Mouse (Mus musculus) midbrain, embryonic 15.5 days (tissue): ENCODE measurements around the gene Med23. TPM values are rescaled to one million over a fixed set of nuclear protein-coding genes. Genes with fewer than 3 reads are reported as not detected.

Experiments
- ATAC-seq: fragments of 200-750 bp; cut with Nextera tagmentation; replicated peaks from 2 replicates; pipeline ENCODE4 v1.8.0; 2017; ENCODE audit warnings: moderate TSS enrichment
- H3K27ac ChIP-seq: fragments of 300-500 bp; sonication (generic); 2 replicates; pipeline ENCODE4 v1.5.1; 2015; ENCODE audit warnings: mild to moderate bottlenecking, inconsistent platforms
- H3K27me3 ChIP-seq: fragments of 300-500 bp; sonication (generic); replicated peaks from 2 replicates; pipeline ENCODE4 v1.6.1; 2015; ENCODE audit warnings: inconsistent platforms
- H3K36me3 ChIP-seq: fragments of 300-500 bp; sonication (generic); replicated peaks from 2 replicates; pipeline ENCODE4 v1.6.1; 2015; ENCODE audit warnings: inconsistent platforms
- H3K4me1 ChIP-seq: fragments of 300-500 bp; sonication (generic); 2 replicates; pipeline ENCODE4 v1.6.1; 2015; ENCODE audit warnings: inconsistent platforms
- H3K4me2 ChIP-seq: fragments of 300-500 bp; sonication (generic); 2 replicates; pipeline ENCODE4 v1.6.1; 2015; ENCODE audit warnings: inconsistent platforms, mild to moderate bottlenecking, moderate library complexity
- H3K4me3 ChIP-seq: fragments of 300-500 bp; sonication (generic); 2 replicates; pipeline ENCODE4 v1.5.1; 2015; ENCODE audit warnings: mild to moderate bottlenecking, inconsistent platforms
- H3K9ac ChIP-seq: fragments of 300-500 bp; sonication (generic); 2 replicates; pipeline ENCODE4 v1.6.1; 2015; ENCODE audit warnings: mild to moderate bottlenecking, inconsistent platforms
- H3K9me3 ChIP-seq: fragments of 300-500 bp; sonication (generic); 2 replicates; pipeline ENCODE4 v1.6.1; 2016; ENCODE audit warnings: inconsistent platforms
- WGBS: fragments of 180-500 bp; shearing (Covaris S2); methylation state at CpG from one replicate; pipeline ENCODE4 v1.1.7; 2015; ENCODE audit warnings: mixed read lengths; 5-methylcytosine and 5-hydroxymethylcytosine counted together
- polyA plus RNA-seq: library from polyadenylated mRNA; unstranded; fragments of >200 nt; fragmentation: Nextera tagmentation; extraction: Ambion mirVana; gene quantifications from 2 replicates; pipeline ENCODE4 v1.2.1, GENCODE M21; 2015

Med23 gene
- polyA plus RNA-seq = 28.7 and 29.1 TPM in 2 replicates

DNA sequence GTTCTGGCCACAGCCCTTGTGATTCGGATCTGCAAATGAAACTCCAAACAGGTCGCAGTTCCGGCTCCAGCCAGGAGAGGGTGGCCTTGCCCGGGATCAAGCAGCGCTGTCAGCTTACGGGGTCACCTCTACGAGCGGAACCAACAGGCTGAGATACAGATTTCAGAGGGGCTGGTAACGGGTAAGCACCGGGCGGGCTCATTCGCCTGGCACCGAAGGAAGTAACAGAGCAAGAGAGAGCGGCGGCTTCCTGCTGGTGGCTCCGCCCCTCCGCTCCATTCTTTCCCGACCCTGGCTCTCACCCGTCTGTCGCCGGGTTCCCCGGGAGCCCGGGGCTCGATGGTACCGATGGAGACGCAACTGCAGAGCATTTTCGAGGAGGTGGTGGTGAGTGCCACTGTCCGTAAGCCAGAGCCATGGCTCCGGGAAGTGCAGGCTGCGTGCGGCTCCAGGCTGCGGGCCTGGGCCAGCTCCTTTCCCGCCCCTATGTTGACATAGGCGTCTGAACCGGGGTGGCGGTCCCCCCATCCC is at the start of gene Med23:
Med23 (plus strand) TSS at position 227 of the 531 bp plus-strand sequence.
- Histone ChIP-seq H3K4me1 (peaks cover 8% of the 10 kb centered on the region), H3K36me3 (peaks cover 12% of the 10 kb centered on the region), H3K4me2 (peak within 1 kb of the TSS; percentile 54), H3K27ac (peak within 1 kb of the TSS; percentile 57), H3K9ac (peak within 1 kb of the TSS; percentile 61), H3K9me3 (no peaks in the 10 kb centered on the region), H3K4me3 (peak within 1 kb of the TSS; percentile 57), H3K27me3 (no peaks in the 10 kb centered on the region)
- peak; percentile 100 for ATAC-seq
- WGBS = under 1% methylated on average over 36 of the region's 36 CpGs

DNA sequence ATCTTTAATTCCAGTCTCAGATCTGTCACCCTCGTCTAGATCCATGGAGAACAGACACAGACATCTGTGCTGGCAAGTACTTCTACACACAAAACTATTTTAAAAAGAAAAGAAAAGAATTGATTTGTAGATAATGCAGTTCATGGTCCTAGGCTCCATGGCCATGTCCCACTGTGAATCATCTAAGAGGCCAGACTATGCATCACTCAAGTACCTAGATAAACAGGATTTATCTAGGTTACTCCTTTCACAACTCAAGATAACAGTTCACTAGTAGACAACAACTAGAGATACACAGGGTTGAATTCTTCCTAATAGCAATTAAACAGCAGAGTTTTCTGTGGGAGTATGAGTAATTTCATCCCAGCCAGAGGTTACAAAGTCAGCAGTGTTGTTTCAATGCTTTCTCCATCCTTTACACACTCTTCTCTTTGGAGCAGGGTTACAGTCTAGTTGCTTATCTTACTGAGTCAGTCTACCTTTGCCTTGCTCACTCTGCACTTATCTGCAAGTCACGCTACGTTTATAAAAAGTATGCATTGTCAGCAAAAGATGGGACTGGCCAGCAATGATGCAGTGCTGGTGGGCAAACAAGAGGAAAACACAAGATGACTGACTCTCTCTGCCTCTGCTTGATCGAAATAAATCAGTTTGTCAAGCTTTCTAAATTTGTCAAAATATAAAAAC is 47.7 kb upstream of the Med23 start:
- no peak for ATAC-seq
- 84% methylated on average over 4 of the region's 4 CpGs for WGBS
- H3K9me3 ChIP-seq = no peaks in the 10 kb centered on the region

DNA sequence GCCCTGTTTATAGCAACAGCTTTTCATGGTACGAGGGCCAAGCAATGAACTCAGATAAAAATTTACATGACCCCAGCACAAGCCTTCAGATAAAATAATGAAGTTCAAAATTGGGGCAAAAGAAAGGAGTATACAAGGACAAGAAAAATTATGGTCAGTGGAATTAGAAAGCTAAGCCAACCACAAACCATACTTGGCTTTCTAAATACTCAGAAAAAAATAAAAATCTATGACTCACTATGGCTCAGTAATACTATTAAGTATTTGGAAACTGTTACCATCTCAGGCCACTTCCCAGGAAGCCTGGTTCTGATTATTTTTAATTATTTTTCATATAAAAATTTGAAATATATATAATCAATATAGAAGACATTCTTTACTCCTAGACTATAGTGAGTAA is 46.9 kb upstream of the Med23 start:
- Histone ChIP-seq H3K9ac (no peak overlapping the region), H3K27me3 (no peaks in the 10 kb centered on the region), H3K36me3 (no peaks in the 10 kb centered on the region), H3K4me2 (no peak overlapping the region), H3K4me1 (peaks cover 8% of the 10 kb centered on the region; the same call in 1 of the 2 replicates), H3K4me3 (no peak overlapping the region), H3K9me3 (no peaks in the 10 kb centered on the region), H3K27ac (no peak overlapping the region)
- no peak for ATAC-seq
- 89% methylated on average over 1 of the region's 1 CpGs for whole genome bisulfite sequencing

More for the DNA sequence above, 47.7 kb upstream of the Med23 start:
- Histone ChIP-seq H3K4me3 (no peak overlapping the region), H3K9ac (no peak overlapping the region), H3K27ac (no peak overlapping the region), H3K27me3 (no peaks in the 10 kb centered on the region), H3K4me1 (peaks cover 8% of the 10 kb centered on the region; the same call in 1 of the 2 replicates), H3K4me2 (no peak overlapping the region), H3K36me3 (no peaks in the 10 kb centered on the region)

DNA sequence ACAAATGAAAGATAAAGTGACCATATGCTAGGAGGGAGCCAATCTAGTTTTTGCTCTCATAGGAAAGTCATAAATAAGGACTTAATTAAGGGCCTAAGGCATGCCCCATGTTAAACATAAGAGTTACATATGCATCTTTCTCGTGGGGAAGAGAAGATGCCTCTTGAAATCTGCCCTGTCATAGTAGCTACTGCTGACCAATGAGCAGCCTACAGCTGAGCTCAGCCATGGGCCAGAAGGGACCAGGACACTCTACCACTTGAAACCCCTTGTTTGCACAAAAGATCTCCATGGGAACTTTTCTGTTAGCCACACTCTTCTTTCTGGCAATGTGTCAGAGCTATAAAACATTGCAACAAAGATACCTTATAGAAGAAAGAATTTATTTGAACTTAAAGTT is 46.5 kb upstream of the Med23 start:
- H3K27ac ChIP-seq = no peak overlapping the region
- peaks cover 8% of the 10 kb centered on the region; the same call in 1 of the 2 replicates for H3K4me1 ChIP-seq
- no peaks in the 10 kb centered on the region for H3K27me3 ChIP-seq
- no peak overlapping the region for H3K9ac ChIP-seq
- WGBS = 54% methylated on average over 1 of the region's 1 CpGs
- no peak overlapping the region for H3K4me3 ChIP-seq
- no peaks in the 10 kb centered on the region for H3K36me3 ChIP-seq
- no peak overlapping the region for H3K4me2 ChIP-seq
- H3K9me3 ChIP-seq = no peaks in the 10 kb centered on the region
- ATAC-seq = no peak

DNA sequence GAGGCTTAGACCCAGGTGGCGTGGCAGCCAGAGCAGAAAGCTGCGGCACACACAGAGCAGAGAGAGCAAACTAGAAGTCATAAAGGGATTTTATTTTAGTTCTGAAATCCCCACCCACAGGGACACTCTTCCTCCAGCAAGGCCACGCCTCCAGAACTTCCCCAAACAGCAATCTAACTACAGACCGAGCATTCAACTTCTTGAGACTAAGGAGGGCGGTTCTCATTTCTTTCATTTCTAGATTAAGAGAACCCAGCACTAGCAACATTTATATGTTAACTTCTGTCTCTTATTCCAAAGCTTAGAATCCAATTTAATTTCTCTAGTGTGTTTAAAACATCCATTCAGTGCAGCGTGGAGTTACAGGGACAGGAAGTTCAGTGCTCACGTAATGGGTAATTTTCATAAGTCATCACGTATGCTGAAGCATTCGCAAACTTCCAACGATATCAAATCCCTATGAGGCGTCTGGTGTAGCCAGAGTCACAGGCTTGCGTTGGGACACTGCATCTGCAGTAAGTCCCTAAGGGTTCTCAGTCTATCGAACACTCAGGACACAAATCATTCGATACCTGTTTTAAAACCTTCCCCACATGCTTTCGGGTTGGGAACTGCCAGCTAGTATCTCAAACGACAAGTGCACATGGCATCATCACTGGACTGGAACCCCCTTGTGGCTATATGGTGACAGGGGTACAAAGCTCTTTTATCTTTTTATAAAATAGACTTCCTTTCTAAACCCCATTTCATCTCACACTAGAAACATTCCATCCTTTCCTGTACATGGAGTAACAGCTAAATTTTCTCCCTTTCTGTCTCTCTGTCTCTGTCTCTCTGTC is 45.9 kb upstream of the Med23 start:
- no peak overlapping the region for H3K27ac ChIP-seq
- no peak overlapping the region for H3K4me3 ChIP-seq
- no peak overlapping the region for H3K4me2 ChIP-seq
- 82% methylated on average over 16 of the region's 16 CpGs for WGBS
- no peak overlapping the region for H3K9ac ChIP-seq
- H3K36me3 ChIP-seq = no peaks in the 10 kb centered on the region
- ATAC-seq = no peak
- peaks cover 8% of the 10 kb centered on the region; the same call in 1 of the 2 replicates for H3K4me1 ChIP-seq
- H3K27me3 ChIP-seq = no peaks in the 10 kb centered on the region
- no peaks in the 10 kb centered on the region for H3K9me3 ChIP-seq

DNA sequence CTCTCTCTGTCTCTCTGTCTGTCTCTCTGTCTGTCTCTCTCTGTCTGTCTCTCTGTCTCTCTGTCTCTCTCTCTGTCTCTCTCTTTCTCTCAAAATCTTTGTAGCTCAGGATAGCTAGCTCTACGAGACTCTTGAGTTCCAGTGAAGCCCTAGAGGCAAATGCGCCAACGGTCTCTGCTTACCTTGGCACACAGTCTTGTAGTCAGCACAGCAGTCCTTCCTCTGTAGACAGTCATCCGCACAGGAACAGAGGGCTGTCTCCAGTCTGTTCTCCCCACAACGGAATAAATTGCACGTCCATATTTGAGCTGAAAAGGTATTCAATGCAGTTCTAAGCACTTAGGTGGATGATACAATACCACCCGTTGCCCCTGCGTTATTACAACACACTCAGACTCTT is 45.2 kb upstream of the Med23 start:
- no peak overlapping the region for H3K4me3 ChIP-seq

DNA sequence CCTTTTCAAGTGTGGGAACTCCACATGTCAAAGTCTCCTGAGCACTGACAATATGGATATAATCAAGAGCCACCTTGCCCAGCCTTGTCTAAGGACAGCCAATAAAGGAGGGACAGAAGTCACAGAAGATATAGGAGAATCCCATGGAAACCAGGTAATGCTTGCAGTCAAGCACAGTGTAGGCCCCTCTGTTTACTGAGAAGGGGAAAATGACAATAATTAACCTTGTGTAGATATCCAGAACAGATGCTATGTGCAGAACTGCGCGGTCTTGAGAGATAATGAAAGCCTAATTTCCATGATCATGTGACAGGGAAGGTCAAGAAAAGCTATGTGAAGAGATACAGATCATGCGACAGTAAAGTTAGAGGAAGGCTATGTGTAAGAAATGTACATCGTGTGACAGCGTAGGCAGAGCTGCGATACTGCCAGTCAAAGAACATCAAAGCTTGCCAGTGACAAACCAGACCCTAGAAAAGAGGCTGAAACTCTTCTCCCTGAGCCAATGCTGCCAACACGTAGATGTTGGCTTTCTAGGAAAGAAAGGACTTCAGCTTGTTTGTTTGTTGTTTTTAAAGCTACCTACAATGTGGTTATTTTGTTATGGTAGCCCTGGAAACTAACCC is 44.2 kb upstream of the Med23 start:
- H3K27ac ChIP-seq = no peak overlapping the region
- H3K4me1 ChIP-seq = peaks cover 8% of the 10 kb centered on the region; the same call in 1 of the 2 replicates
- H3K9ac ChIP-seq = no peak overlapping the region
- H3K4me3 ChIP-seq = no peak overlapping the region
- no peaks in the 10 kb centered on the region for H3K27me3 ChIP-seq
- 80% methylated on average over 7 of the region's 7 CpGs for WGBS
- ATAC-seq = peak; percentile 56
- H3K36me3 ChIP-seq = no peaks in the 10 kb centered on the region
- no peaks in the 10 kb centered on the region for H3K9me3 ChIP-seq
- peak overlapping the region; percentile 21; the same call in 1 of the 2 replicates for H3K4me2 ChIP-seq

More for the DNA sequence above, 45.2 kb upstream of the Med23 start:
- peaks cover 8% of the 10 kb centered on the region; the same call in 1 of the 2 replicates for H3K4me1 ChIP-seq
- H3K27ac ChIP-seq = no peak overlapping the region
- ATAC-seq = peak; percentile 53; the same call in 1 of the 2 replicates
- no peaks in the 10 kb centered on the region for H3K36me3 ChIP-seq
- H3K4me2 ChIP-seq = no peak overlapping the region
- no peak overlapping the region for H3K9ac ChIP-seq
- WGBS = 82% methylated on average over 8 of the region's 8 CpGs
- no peaks in the 10 kb centered on the region for H3K27me3 ChIP-seq
- H3K9me3 ChIP-seq = no peaks in the 10 kb centered on the region

DNA sequence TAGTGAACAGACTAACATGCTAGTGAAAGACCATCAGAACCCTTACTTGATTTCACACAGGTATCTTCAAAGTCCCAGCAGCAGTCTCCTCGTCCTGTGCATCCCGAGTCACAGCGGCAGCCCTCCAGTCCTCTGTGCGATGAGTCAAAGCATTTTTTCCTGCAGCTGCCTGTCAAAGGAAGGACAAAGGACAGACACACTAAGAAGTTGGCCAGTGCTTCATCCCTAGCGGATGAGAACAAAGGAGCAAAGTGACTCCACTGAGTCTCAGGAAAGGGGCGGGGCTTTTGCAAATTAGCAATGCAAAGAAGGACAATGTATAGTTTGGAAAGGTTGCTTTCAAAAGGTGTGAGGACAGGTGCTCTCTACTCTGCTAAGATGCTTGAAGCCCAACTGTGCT is 43.7 kb upstream of the Med23 start:
- Histone ChIP-seq H3K4me3 (no peak overlapping the region), H3K27me3 (no peaks in the 10 kb centered on the region), H3K9me3 (no peaks in the 10 kb centered on the region), H3K36me3 (no peaks in the 10 kb centered on the region), H3K9ac (no peak overlapping the region), H3K4me2 (peak overlapping the region; percentile 21; the same call in 1 of the 2 replicates), H3K4me1 (peaks cover 8% of the 10 kb centered on the region; the same call in 1 of the 2 replicates), H3K27ac (no peak overlapping the region)
- ATAC-seq = peak; percentile 75
- 13% methylated on average over 6 of the region's 6 CpGs for WGBS

DNA sequence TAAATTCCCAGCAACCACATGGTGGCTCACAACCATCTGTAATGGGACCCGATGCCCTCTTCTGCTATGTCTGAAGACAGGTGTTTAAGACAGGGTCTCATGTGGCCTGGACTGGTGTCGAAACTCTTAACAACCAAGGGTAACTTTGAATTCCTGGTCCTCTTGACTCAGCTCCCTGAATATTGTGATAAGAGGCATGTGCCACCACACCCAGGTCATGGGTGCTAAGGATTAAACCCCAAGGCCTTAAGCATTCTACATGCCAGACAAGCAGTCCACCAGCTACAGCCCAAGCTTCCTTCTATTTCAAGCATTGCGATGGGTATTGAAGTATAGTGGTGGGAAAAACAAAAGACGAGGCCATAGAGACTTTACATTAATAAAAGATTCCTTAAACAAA is 41.6 kb upstream of the Med23 start:
- Histone ChIP-seq H3K9me3 (no peaks in the 10 kb centered on the region), H3K27ac (no peak overlapping the region), H3K4me1 (peaks cover 8% of the 10 kb centered on the region; the same call in 1 of the 2 replicates), H3K27me3 (no peaks in the 10 kb centered on the region), H3K36me3 (no peaks in the 10 kb centered on the region), H3K4me3 (no peak overlapping the region), H3K4me2 (no peak overlapping the region), H3K9ac (no peak overlapping the region)
- no peak for ATAC-seq
- 96% methylated on average over 4 of the region's 4 CpGs for WGBS

DNA sequence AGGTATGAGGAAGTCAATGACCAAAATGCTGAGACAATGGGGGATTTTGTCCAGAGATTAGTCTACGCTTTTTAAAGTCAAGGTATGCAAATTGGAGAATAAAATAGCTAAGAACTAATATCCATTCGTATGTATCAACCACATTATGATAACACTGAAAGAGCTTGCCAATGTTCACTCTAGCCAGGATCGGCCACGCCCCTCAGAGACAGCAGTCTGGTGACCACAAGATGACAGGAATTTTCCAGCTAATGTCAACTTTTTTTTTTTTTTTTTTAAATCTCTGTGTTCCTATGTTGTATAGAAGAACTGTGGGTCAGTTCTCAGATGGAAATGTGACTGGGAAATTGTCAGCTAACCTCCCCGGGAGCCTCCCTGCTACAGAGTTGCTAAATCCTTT is 39.3 kb upstream of the Med23 start:
- WGBS = 93% methylated on average over 5 of the region's 5 CpGs
- ATAC-seq = no peak
- no peak overlapping the region for H3K9ac ChIP-seq
- no peaks in the 10 kb centered on the region for H3K9me3 ChIP-seq
- no peaks in the 10 kb centered on the region for H3K36me3 ChIP-seq
- H3K27me3 ChIP-seq = no peaks in the 10 kb centered on the region
- peaks cover 16% of the 10 kb centered on the region for H3K4me1 ChIP-seq
- H3K4me3 ChIP-seq = no peak overlapping the region
- no peak overlapping the region for H3K27ac ChIP-seq
- H3K4me2 ChIP-seq = no peak overlapping the region

DNA sequence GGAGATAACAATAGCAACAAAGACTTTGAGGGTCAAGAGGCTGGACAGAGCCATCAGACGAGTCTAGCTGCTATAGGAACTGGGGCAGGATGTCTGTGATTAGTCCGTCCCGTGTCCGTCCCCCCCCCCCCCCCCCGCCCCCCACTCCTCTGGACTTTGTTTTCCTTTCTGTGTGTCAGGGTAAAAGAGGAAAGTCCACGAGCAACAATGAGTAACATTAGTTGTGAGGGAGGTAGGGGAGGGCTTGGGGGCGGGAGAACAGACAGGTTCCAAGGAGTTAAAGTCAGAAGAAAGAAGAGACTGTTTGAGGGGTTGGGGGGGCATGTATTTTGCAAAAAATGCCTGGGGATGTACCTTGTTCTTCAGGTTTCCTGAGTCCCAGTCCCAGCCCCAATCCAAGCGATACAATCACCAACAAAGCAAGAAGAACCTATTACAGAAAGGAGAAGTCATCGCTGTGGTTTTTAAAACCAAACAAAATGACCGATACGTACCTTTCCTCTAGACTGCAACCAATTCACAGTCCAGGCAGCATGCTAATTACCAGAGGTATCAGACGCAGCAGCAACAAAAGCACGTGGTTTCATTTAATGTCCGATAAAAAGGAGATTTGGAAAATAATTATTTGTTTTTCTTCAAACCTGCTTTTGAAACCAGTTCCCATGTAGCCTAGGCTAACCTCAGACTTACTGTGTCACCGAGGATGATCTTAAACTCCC is 38.2 kb upstream of the Med23 start:
- ATAC-seq = no peak
- H3K36me3 ChIP-seq = no peaks in the 10 kb centered on the region
- no peaks in the 10 kb centered on the region for H3K27me3 ChIP-seq
- H3K4me2 ChIP-seq = no peak overlapping the region
- 74% methylated on average over 13 of the region's 15 CpGs for WGBS
- H3K4me3 ChIP-seq = no peak overlapping the region
- no peaks in the 10 kb centered on the region for H3K9me3 ChIP-seq
- no peak overlapping the region for H3K27ac ChIP-seq
- H3K4me1 ChIP-seq = peaks cover 18% of the 10 kb centered on the region
- no peak overlapping the region for H3K9ac ChIP-seq
